Mouse (Mus musculus): ENCODE data around the gene Mcemp1.
A peak's percentile ranks its signal among the peaks of the same experiment; 100 is the strongest.

The Mcemp1 gene

DNA sequence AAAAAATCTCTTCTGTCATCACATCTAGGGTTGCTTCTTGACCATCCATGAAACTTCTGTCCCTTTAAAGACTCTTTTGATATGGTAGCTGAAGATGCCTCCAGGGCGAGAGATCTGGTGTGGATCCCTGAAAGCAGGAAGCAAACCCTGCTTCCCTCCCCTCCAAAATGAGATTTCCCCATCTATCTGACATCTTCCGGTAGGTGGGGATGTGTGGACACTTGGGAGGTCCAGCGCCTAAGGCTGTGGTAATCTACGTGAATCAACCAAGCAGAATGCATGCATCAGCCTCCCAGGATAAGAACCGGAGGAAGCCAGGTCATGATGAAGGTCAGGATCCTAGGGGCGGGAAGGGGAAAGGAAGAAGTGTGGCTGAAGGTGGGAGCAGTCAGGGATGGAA lies at the start of gene Mcemp1:
Gene Mcemp1, plus strand, starts transcription at position 248 of the 400 bp plus-strand sequence.
- no peak for DNase-seq

DNA sequence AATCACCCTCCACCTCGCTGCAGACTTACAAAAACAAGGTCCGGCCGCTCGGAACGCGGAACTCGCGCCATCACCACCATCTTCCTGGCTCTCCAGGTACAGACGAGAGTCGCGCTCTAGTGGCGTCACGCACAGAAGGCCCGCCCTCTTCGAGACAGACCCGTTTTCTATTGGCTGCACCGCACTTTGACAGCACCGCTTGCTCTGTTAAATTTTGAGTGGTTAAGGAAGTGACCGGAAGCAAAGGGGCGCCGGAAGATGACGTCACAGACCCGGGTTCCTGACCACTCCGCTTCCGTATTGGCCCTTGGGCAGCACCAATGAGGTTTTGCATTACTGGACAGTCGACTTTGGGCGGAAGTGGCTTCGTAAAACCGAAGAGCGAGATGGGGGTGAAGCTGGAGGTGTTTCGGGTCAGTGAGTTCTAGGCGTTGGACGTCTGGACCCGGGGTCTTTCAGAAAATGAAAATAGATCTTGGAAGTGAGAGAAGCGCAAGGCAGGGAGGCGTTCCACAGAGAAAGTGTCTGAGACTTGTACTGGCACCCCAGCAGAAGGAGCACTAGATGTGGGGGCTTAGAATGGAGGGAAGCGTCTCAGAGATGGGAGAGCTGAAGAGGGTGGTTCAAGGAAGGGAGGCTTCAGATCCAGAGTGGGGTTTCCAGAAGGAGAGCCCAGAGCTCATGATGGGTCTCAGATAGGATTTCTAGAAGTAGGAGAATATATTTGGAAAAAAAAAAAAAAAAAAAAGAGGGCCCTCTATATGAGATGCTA lies 44.2 kb upstream of the Mcemp1 start, which contains the start of the genes Xab2 and Pet100:
Gene Xab2, minus strand, starts transcription at position 118 of the 772 bp plus-strand sequence.
Gene Pet100, plus strand, starts transcription at position 350 of the 772 bp plus-strand sequence.
- DNase-seq = peak; percentile 99

DNA sequence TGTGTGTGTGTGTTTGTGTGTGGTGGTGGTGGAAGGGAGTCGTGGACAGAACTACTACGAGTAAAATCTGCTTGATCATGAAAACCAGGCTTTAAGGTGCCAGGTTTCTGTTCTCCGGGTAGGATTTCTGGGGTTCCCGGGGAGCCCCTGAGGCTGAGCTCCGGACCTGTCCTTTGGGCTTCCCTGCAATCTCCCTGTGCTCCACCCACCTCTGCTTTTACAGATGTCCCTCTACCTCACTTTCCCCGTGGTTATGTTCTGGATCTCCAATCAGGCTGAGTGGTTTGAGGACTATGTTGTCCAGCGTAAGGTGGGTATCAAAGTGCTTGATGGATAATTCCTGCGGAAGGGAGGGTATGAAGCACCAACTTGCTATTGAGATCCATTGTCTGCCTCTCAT lies 43.4 kb upstream of the Mcemp1 start:
- no peak for DNase-seq

DNA sequence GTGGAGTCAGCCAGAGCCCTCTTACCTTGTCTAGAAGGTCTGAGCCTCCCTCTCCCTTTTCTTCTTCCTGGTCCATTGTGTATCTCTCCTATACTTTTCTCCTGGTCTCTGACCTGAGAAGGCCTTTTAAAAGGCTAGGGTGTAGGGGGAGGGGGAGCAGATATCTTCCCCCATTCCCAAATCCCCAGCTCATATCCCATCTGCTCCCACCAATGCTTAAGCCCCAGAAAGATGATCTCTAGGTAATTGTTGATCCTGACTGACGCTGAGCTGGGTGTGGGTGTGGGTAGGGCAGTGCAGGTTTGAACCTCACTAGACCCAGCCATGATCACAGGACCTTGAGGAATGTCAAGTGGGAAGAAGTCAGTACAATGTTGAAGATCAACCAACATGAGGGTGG lies 40.1 kb upstream of the Mcemp1 start, which contains the start of gene Pcp2:
Gene Pcp2, minus strand, starts transcription at position 101 of the 400 bp plus-strand sequence.
- no peak for DNase-seq

DNA sequence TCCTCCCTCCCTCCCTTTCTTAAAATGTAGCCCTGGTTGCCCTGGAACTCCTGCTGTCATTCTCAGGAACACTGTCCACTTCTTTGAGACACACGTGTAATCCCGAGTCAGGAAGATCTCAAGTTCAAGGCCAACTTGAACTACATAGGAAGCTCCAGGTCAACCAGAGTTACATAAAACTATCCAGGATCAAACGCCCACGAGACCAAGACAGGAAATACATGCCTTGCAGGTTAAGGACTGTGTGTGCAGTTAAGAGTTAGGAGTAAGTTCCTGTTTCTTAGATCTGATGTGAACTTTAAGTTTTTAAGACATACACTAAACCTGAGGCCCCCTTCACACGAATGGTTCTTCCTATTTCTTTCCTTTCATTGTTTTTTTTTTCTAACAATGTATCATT lies 38.6 kb upstream of the Mcemp1 start:
- no peak for DNase-seq

DNA sequence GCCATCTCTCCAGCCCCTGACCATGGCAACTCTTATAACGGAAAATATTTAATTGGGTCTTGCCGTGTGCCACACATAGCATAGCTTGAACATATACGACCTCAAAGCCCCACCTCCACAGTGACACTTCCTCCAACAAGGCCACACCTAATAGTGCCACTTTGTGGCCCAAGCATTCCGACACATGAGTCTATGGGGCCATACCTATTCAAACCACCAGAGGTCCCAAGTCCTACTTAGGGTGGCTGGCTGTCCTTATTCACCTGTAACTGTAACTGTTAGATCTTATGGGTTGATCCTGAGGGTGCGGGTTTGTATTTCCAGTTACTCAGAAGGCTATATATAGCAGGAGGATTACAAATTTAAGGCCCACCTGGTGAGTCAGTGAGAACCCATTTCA lies 37.5 kb upstream of the Mcemp1 start:
- peak in 1 of 2 experiments; percentile 50 for DNase-seq

DNA sequence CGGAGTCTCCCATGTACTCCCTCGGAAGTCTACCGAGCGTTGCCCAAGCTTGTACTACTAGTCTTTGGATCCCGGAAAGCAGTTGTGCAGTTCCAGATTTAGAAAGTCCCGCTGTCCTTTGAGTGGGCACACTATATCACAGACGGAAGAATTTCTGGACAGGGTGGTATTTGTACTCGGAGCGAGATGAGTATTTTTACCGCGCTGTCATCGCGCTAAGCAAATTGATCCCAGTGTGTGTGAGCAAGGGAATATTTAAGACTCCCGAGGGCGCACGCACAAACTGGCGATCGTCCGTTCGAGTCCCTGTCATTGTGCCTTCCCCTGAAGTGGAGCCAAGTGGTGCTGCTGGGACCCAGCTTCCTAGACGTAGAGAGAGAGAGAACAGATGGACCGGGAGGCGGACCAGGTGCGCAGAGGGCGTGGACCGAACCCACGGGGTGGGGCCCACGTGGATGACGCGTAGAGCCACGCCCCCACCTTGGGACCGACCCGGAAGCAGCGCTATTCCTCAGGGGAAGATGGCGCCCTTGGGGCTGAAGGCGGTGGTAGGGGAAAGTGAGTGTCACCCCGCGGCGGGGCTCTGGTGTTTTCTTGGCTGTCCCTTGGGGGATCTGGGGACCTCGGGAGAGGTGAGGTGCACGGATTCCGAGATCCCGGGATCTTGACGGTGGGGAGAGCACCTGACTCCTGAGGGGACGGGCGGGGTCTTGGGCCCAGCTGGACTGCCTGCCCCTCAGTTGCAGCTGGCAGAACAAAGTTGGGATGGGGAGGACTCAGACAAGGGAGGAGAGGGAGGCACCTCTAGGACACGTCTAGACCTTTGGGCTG lies 34.7 kb upstream of the Mcemp1 start, which contains the start of gene Stxbp2:
Gene Stxbp2, plus strand, starts transcription at position 309 of the 831 bp plus-strand sequence.
- peak; percentile 73 to 86 for DNase-seq

DNA sequence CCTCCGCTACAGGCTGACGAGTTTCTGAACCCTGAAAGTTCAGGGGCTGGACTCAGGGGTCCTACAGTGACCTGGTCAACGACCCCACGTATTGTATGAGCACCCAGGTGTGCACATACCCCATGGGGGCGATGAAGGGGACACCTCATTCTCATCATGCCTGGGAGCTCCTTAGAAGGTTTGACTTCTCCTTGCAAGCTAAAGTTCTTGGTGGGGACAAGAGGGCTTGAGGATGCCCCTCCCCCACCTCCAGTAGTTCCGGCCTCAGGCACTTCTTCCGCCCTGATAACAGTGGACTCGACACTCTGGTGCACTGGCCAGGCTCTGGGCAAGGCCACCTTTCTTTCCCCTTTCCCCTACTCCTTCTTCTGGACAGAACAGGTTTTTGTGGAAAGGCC lies 34.1 kb upstream of the Mcemp1 start:
- DNase-seq = no peak

DNA sequence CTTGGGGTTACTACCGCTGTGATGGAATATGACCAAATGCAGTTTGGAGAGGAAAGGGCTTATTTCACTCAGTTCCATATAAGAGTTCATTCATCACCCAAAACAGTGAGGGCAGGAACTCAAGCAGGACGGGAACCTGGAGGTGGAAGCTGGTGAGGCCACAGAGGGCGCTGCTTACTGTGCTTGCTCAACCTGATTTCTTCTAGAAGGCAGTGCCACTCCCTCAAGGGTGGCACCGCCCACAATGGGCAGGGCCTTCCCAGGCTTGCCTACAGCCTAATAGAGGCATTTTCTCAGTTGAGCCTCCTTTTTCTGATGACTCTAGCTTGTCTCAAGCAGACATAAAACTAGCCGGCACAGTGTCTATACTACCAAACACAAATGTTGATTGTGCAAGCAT lies 19.8 kb upstream of the Mcemp1 start:
- DNase-seq = peak; percentile 12 to 21

DNA sequence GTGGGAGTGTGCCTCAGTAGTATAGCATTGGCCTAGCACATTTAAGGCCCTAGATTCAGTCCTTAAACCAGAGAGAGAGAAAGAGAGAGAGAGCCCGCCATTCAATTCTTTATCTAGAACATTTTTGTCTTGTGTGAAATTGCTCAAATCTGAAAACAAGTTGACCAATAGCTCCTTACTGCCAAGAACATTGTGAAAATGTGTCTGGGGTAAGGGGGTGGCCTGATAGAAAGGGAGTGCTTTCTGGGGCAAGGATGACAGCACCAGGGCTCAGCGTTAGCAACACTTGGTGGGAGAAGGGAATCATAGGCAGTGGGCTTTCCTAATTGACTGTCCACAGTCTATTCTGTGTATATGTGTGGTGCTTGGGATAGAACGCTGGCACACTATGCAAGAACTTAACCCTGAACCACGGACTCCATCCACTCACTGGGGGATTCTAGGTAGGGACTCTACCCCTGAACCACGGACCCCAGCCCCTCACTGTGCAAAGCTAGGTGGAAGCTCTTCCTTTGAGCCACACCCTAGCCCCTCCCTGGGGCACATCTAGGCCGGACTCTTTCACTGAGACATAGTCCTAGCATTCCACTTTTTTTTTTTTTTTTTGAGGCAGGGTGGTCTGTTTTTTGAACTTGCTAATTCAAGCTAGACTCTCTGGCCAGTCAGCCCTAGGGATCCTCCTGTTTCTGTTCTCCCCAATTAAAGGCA lies 18.6 kb upstream of the Mcemp1 start:
- no peak for DNase-seq

DNA sequence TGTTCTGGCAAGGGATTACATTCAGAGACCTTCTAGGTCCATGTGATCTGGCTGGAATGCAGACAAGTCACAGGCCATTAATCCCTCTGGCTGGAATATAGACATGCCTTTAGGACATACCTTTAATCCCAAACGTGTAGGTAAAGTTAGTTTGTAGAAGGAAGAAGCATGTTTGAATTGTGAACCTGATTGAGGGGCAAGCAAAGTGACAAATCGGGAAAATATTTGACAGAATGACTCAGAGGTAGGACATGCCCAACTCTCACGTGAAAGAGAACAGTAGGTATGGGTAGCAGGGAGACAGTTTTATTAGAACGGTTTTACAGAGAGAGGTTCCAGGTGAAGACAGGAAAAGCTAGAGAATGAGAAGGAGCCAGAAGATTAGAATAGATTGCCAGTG lies 18.0 kb upstream of the Mcemp1 start:
- DNase-seq = no peak

DNA sequence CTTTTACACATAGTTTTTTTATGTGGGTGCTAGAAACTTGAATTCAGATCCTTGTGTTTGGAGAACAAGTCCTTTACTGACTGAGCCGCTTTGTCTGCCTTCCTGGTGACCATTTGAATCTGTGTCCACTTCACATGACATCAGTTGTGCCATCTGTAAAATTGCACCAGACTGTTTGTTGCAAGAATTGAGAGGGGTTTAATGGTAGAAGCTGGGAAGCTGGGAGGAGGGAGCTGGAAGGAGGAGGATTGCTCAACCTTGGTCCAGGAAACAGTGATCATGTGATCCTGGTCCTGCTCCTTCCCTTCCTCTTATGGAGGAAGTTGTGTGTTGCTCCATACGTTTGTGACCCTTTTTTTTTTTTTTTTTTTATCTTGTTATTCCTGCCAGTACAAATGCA lies 17.3 kb upstream of the Mcemp1 start:
- DNase-seq = no peak

DNA sequence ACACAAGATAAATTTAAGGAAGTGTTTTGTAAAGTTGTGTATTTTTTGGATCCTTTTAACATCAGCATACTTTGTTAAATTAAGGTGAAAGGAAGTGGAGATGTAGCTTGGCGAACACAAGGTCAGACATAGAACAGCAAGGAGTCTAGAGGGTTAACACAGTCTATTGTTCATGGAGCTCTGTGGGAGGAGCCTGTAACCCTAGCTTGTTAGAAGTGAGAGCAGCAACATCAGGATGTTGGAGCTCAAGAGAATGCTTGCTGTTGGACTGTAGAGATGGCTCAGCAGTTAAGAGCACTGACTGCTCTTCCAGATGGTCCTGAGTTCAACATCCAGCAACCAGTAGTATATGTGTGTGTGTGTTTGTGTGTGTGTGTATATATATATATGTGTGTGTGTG lies 16.6 kb upstream of the Mcemp1 start:
- no peak for DNase-seq

DNA sequence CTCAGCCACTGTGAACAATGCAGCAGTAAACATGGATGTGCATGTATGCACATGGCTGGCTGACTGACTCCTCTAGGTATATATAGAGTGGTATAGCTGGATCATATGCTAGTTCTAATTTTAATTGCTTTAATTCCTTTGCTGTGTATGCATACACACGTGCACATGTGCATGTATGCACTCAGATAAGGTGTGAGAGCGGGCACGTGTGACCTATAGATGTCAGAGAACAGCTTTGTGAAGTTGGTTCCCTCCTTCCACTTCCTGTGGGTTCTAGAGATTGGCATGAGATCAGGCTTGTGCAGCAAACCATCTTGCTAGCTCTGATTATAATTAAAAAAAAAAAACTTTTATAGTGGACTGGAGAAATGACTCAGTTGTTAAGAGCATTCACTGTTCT lies 12.7 kb upstream of the Mcemp1 start:
- DNase-seq = no peak

DNA sequence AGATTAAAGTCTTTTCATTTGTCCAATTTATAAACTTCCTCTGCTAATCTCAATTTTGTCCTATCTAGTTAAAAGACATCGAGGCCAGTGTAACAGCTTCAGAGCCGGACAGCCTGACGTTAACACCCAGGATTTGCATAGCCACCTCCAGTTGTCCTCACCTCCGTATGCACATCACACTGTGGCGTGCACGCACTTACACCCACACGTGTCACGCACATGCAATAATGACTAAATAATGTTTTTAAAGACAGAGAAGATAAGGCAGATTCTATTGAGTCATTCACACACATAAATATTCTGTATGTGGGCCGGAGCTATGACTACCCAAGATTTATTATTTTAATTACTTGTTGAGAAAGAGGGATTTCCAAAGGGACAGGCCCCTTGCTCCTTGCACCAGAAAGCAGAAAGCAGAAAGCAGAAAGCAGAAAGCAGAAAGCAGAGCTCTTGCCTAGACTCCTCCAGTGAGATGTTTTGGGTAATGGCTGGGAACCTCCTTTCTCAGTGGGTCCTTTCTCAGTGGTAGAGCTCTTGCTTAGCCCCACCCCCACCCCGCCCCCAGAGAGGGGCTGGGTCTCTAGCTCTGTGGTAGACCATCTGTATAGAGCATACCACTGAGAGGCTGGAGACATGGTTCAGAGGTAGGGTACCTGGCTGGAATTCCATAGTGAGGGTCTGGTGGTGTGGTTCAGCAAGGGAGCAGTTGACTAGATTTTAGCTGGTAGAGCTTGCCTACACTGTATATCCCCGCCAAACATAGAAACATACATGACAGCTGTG lies 10.6 kb upstream of the Mcemp1 start:
- no peak for DNase-seq

DNA sequence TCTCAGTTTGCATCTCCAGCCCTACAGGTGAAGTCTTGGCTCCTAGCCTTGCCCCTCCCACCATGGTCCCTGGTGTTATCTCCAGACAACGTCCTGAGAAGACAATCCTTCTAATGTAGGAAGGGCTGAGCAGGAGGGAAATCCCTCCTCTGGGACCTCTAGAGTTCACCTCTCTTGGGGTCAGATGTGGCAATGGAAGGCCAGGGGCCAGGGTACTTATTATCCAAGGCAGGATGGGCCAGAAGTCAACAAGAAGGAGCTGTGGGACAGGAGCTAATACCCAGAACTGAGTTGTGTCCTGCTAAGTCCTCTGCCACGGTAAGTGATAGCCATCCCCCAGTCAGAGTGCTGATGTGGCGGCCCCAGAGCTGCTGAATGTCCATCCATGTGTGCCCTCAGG lies 10.0 kb upstream of the Mcemp1 start, which contains the start of gene Retn:
Gene Retn, plus strand, starts transcription at position 245 of the 400 bp plus-strand sequence.
- no peak for DNase-seq

DNA sequence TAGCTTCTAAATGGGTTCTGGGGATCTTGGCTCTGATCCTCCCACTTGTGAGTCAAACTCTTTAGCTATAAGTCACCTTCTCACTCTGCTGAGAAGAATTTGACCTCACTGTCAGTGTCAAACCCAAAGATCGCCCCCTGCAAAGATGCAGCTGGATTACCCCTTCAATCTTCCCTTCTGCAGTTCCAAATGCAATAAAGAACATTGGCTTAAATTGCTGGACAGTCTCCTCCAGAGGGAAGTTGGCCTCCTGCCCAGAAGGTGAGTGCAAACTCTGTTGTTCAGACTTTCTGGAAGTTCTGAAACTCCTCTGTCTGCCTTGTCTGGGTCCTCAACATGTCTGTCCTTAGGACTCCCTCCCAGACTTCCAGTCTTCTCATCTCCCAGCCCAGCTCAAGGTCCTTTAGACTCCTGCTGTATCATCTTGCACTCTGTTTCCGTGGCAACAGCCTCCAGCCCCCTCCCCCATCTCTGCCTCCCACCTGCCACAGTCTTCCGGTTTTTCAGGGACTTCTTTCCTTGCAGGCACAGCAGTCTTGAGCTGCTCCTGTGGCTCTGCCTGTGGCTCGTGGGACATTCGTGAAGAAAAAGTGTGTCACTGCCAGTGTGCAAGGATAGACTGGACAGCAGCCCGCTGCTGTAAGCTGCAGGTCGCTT lies 8.7 kb upstream of the Mcemp1 start:
- no peak for DNase-seq

DNA sequence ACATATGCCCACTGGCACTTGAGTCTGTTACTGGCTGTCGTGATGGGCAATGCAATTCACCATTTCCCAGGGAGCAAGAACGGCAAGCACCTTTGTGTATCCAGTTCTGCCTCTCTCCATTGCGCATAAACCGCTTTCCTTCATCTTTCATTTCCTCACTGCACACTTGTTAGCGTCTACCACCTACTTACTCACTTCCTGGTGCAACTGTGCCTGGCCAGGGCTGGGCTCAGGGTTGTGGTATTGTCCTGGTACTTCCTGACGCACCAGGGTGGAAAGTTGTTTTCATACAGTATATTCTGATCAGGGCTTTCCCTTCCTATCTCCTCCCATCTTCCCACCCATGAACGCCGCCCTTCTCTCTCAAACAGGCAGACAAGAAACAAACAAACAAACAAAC lies 4.7 kb upstream of the Mcemp1 start:
- no peak for DNase-seq

DNA sequence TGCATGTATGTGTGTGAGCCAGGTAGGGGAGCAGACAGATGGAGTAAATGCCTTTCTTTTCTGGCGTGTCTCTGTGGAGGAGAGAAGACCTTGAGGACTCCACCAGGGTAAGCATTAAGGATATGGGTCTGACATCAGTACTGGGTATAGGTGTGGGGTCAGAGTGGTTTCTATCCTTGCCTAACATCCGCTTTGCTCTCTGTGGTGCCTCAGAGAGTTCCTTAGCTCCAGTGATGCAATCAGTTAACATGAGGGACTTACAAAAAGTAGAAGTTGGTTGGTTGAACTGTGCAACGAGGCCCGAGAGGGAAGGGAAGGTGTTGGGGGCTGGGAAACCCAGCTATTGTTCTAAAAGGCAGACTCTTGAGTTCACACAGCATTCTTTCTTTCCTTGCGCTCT lies 1.1 kb upstream of the Mcemp1 start:
- DNase-seq = no peak

DNA sequence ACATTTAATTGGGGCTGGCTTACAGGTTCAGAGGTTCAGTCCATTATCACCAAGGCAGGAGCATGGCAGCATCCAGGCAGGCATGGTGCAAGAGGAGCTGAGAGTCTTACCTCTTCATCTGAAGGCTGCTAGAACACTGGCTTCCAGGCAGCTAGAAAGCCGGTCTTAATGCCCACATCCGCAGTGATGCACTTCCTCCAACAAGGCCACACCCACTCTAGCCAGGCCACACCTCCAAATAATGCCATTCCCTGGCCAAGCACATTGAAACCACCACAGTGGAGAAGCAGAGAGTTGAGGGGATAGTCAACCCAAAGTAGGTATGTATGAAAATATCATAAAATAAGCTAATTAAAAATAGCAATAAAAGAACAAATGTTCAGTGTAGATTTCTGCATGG lies 4.8 kb downstream of the Mcemp1 start:
- no peak for DNase-seq

DNA sequence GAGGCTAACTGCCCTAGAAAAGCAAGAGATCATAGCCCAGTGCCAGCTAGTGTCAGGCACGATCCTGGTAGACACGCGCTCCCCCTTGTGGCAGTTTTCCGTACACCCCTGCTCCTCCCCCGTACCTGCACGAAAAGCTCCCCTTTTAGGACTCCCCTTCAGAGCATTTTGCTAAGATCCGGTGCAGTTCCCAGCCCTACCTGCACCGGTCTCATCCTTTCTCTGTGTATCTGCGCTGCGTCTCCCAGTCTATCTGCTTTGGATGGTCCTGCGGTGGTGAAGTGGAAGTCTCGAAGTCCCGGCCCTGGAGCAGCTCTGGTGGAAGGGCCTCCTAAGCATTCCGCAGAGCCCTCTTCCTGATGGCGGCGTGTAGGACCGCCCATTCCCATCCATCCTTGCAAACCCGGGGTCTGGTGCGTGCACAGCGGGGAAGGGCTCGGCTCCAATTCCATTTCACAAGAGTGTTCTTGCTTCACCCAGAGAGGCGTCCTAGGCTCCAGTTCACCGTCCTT lies 6.5 kb downstream of the Mcemp1 start, which contains the start of gene Fcor:
Gene Fcor, minus strand, starts transcription at position 383 of the 512 bp plus-strand sequence.
- peak; percentile 92 for DNase-seq

All from cerebellum, postnatal 36 days (tissue).